Mouse (Mus musculus) brain, embryonic 14.5 days (tissue): ENCODE measurements around the gene Ffar2.

ENCODE experiments used
- CTCF ChIP-seq: fragments of 200-500 bp; IDR thresholded peaks from 2 replicates; pipeline ENCODE4 v1.5.1; 2012; ENCODE audit warnings: inconsistent platforms, mild to moderate bottlenecking, moderate library complexity, borderline replicate concordance; ENCODE audit not compliant: insufficient read depth, insufficient read length; ENCODE audit errors: extremely low read depth
- POLR2A ChIP-seq: fragments of 200-500 bp; IDR thresholded peaks from 2 replicates; pipeline ENCODE4 v1.6.1; 2012; ENCODE audit warnings: mild to moderate bottlenecking, inconsistent platforms, borderline replicate concordance; ENCODE audit not compliant: poor library complexity, insufficient read depth, insufficient read length, severe bottlenecking; ENCODE audit errors: extremely low read depth

DNA sequence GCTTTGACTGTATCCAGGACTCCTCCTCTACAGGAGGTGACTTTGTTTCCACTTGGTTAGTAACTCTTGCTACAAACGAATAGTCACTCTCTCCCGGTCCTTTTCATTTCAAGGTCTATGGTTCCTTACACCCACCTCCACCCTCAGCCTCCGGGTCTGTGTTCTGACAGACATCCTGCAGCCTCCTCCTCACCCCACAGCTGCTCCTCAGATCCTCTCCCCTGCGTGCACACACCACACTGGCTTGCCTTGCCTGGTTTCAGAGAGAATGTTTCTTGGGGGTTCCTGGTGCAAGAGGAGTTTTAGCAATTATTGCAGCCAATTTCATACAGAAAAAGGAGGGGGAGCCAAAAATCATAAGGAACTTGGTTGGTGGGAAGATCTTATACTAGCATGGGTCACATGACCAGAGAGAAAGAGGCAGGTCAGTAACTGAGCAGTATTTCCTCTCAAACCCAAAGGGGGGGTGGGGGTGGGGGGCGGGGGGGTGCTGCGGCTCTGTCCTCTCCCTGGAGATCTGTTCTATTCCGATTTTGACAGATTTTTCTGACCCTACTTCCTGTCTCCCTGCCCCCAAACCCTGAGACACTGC lies 2.6 kb downstream of the Ffar2 start:
- no peak for TF ChIP-seq CTCF
- TF ChIP-seq POLR2A = no peak
